Mouse (Mus musculus): Measurements from ENCODE around the gene Bscl2. TPM values are rescaled to one million over a fixed set of nuclear protein-coding genes. Genes with fewer than 3 reads are reported as not detected.
"Not testable (repeated sequence)": the region's sequence is repeated elsewhere in the genome, so short reads cannot be mapped to it uniquely, and the experiment has no call there.

The Bscl2 gene
- total and polyA plus RNA-seq, 2 experiments = 27.7 to 131 TPM

GRCm38 (mm10) chr19:8852236-8852928 is 15.1 kb downstream of the Bscl2 start:
- Histone ChIP-seq H3K36me3 (ENCODE audit: control insufficient read depth, insufficient read depth, low read length) (peaks cover 3% of the 10 kb centered on the region; the same call in 1 of the 2 replicates), H3K27me3 (ENCODE audit: control insufficient read depth, insufficient read depth, low read length) (no peaks in the 10 kb centered on the region), H3K9ac (ENCODE audit: low read depth, low read length) (no peak overlapping the region), H3K27ac (replicated peaks; ENCODE audit: insufficient read depth, low read depth, low read length) (no peak overlapping the region), H3K4me3 (ENCODE audit: insufficient read depth, low read depth, low read length) (no peak overlapping the region), H3K79me2 (ENCODE audit: control insufficient read depth, insufficient read depth, low read length) (no peaks in the 10 kb centered on the region), H3K4me1 (ENCODE audit: control insufficient read depth, insufficient read depth, low read length) (no peaks in the 10 kb centered on the region)
- 69% methylated on average over 10 of the region's 10 CpGs for WGBS
- TF ChIP-seq POLR2A (IDR thresholded peaks at IDR 0.05; ENCODE audit: extremely low read depth, insufficient read depth, low read length) (no peak), CTCF (IDR thresholded peaks at IDR 0.05; ENCODE audit: low read depth, low read length) (no peak)
- DNase-seq (ENCODE audit: extremely low read depth, low read depth, low spot score) = no peak

GRCm38 (mm10) chr19:8853117-8853516 is 15.8 kb downstream of the Bscl2 start:
- Histone ChIP-seq H3K4me3 (ENCODE audit: insufficient read depth, low read depth, low read length) (no peak overlapping the region), H3K9ac (ENCODE audit: low read depth, low read length) (no peak overlapping the region), H3K27me3 (ENCODE audit: control insufficient read depth, insufficient read depth, low read length) (no peaks in the 10 kb centered on the region), H3K27ac (replicated peaks; ENCODE audit: insufficient read depth, low read depth, low read length) (no peak overlapping the region), H3K79me2 (ENCODE audit: control insufficient read depth, insufficient read depth, low read length) (no peaks in the 10 kb centered on the region), H3K36me3 (ENCODE audit: control insufficient read depth, insufficient read depth, low read length) (peaks cover 3% of the 10 kb centered on the region; the same call in 1 of the 2 replicates), H3K4me1 (ENCODE audit: control insufficient read depth, insufficient read depth, low read length) (no peaks in the 10 kb centered on the region)
- no peak for TF ChIP-seq CTCF (IDR thresholded peaks at IDR 0.05; ENCODE audit: low read depth, low read length)
- TF ChIP-seq POLR2A (IDR thresholded peaks at IDR 0.05; ENCODE audit: extremely low read depth, insufficient read depth, low read length) = no peak
- no peak for DNase-seq (ENCODE audit: extremely low read depth, low read depth, low spot score)
- 85% methylated on average over 3 of the region's 3 CpGs for WGBS

GRCm38 (mm10) chr19:8857689-8858088 is 20.4 kb downstream of the Bscl2 start:
- Histone ChIP-seq H3K79me2 (ENCODE audit: control insufficient read depth, insufficient read depth, low read length) (no peaks in the 10 kb centered on the region), H3K9ac (ENCODE audit: low read depth, low read length) (no peak overlapping the region), H3K4me1 (ENCODE audit: control insufficient read depth, insufficient read depth, low read length) (no peaks in the 10 kb centered on the region), H3K27ac (replicated peaks; ENCODE audit: insufficient read depth, low read depth, low read length) (no peak overlapping the region), H3K27me3 (ENCODE audit: control insufficient read depth, insufficient read depth, low read length) (no peaks in the 10 kb centered on the region), H3K36me3 (ENCODE audit: control insufficient read depth, insufficient read depth, low read length) (no peaks in the 10 kb centered on the region), H3K4me3 (ENCODE audit: insufficient read depth, low read depth, low read length) (no peak overlapping the region)
- 26% methylated on average over 4 of the region's 4 CpGs for WGBS
- TF ChIP-seq CTCF (IDR thresholded peaks at IDR 0.05; ENCODE audit: low read depth, low read length) (peak; percentile 81), POLR2A (IDR thresholded peaks at IDR 0.05; ENCODE audit: extremely low read depth, insufficient read depth, low read length) (no peak)
- peak; percentile 73 for DNase-seq (ENCODE audit: extremely low read depth, low read depth, low spot score)

DNA sequence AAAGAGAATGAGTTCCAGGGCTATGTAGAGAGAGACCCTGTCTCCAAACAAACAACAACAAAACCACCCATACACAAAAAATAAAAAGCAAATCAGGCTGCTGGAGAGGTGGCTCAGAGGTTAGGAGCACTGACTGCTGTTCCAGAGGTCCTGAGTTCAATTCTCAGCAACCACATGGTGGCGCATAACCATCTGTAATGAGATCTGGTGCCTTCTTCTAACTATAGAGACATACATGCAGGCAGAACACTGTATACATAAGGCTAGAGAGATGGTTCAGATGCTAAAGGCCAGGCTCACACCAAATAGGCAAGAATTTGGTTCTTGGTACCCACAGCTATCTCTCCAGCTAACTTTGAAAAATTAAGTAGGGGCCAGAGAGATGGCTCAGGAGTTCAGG is 21.8 kb downstream of the Bscl2 start:
- DNase-seq (ENCODE audit: extremely low read depth, low read depth, low spot score) = no peak
- WGBS = 16% methylated on average over 1 of the region's 1 CpGs
- Histone ChIP-seq H3K4me3 (ENCODE audit: insufficient read depth, low read depth, low read length) (no peak overlapping the region), H3K36me3 (ENCODE audit: control insufficient read depth, insufficient read depth, low read length) (no peaks in the 10 kb centered on the region), H3K9ac (ENCODE audit: low read depth, low read length) (no peak overlapping the region), H3K79me2 (ENCODE audit: control insufficient read depth, insufficient read depth, low read length) (no peaks in the 10 kb centered on the region), H3K4me1 (ENCODE audit: control insufficient read depth, insufficient read depth, low read length) (no peaks in the 10 kb centered on the region), H3K27ac (replicated peaks; ENCODE audit: insufficient read depth, low read depth, low read length) (no peak overlapping the region), H3K27me3 (ENCODE audit: control insufficient read depth, insufficient read depth, low read length) (no peaks in the 10 kb centered on the region)
- TF ChIP-seq CTCF (IDR thresholded peaks at IDR 0.05; ENCODE audit: low read depth, low read length) (peak; percentile 41; the same call in 1 of the 2 replicates), POLR2A (IDR thresholded peaks at IDR 0.05; ENCODE audit: extremely low read depth, insufficient read depth, low read length) (no peak)

DNA sequence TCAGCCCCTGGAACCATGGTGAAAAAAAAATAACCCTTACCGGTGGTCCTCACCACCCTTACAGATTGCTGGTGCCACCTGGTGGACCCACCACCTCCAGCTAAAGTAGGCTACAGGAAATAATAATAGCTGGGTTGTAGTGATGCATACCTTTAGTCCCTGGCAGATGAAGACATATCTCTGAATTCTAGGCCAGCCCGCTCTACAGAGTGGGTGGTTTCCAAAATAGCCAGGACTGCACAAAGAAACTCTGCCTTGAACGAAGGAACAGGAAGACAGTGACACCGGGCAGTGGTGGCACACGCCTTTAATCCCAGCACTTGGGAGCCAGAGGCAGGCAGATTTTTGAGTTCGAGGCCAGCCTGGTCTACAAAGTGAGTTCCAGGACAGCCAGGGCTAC is 27.0 kb downstream of the Bscl2 start:
- Histone ChIP-seq H3K36me3 (ENCODE audit: control insufficient read depth, insufficient read depth, low read length) (no peaks in the 10 kb centered on the region), H3K79me2 (ENCODE audit: control insufficient read depth, insufficient read depth, low read length) (no peaks in the 10 kb centered on the region), H3K27me3 (ENCODE audit: control insufficient read depth, insufficient read depth, low read length) (no peaks in the 10 kb centered on the region), H3K27ac (replicated peaks; ENCODE audit: insufficient read depth, low read depth, low read length) (no peak overlapping the region), H3K4me3 (ENCODE audit: insufficient read depth, low read depth, low read length) (no peak overlapping the region), H3K4me1 (ENCODE audit: control insufficient read depth, insufficient read depth, low read length) (peaks cover 2% of the 10 kb centered on the region; the same call in 1 of the 2 replicates), H3K9ac (ENCODE audit: low read depth, low read length) (no peak overlapping the region)
- DNase-seq (ENCODE audit: extremely low read depth, low read depth, low spot score) = no peak
- TF ChIP-seq CTCF (IDR thresholded peaks at IDR 0.05; ENCODE audit: low read depth, low read length) (no peak), POLR2A (IDR thresholded peaks at IDR 0.05; ENCODE audit: extremely low read depth, insufficient read depth, low read length) (no peak)
- WGBS = 84% methylated on average over 6 of the region's 6 CpGs

- H3K79me2 ChIP-seq (ENCODE audit: control insufficient read depth, insufficient read depth, low read length); H3K27me3 ChIP-seq (ENCODE audit: control insufficient read depth, insufficient read depth, low read length); H3K9ac ChIP-seq (ENCODE audit: low read depth, low read length); H3K4me3 ChIP-seq (ENCODE audit: insufficient read depth, low read depth, low read length): not testable (repeated sequence)
- Histone ChIP-seq H3K27ac (replicated peaks; ENCODE audit: insufficient read depth, low read depth, low read length) (peak overlapping the region; percentile 63), H3K36me3 (ENCODE audit: control insufficient read depth, insufficient read depth, low read length) (peaks cover 13% of the 10 kb centered on the region), H3K4me1 (ENCODE audit: control insufficient read depth, insufficient read depth, low read length) (peaks cover 13% of the 10 kb centered on the region; the same call in 1 of the 2 replicates)
- WGBS = 24% methylated on average over 3 of the region's 3 CpGs
- DNase-seq (ENCODE audit: extremely low read depth, low read depth, low spot score) = peak; percentile 82
Observed at GRCm38 (mm10) chr19:8870381-8870780, 33.1 kb downstream of the Bscl2 start.

All from liver, adult 2 months (tissue).